Mouse (Mus musculus) kidney, adult 11 months (tissue): ENCODE data around the gene Olfr51.
"Not testable (repeated sequence)": the region's sequence is repeated elsewhere in the genome, so short reads cannot be mapped to it uniquely, and the experiment has no call there.

Experiments used
- DNase-seq: peaks from one replicate; pipeline ENCODE4 v3.0.0; 2022

The Olfr51 gene

GRCm38 (mm10) chr11:51003296-51003695, at the start of gene Olfr51:
TSS of gene Olfr51 (plus strand) at chr11:51003596.
- no peak for DNase-seq

- DNase-seq: no peak
Measured at GRCm38 (mm10) chr11:50953665-50954064, 49.7 kb upstream of the Olfr51 start, which contains the start of gene Prop1. TSS of gene Prop1 (minus strand) at chr11:50953765.

DNA sequence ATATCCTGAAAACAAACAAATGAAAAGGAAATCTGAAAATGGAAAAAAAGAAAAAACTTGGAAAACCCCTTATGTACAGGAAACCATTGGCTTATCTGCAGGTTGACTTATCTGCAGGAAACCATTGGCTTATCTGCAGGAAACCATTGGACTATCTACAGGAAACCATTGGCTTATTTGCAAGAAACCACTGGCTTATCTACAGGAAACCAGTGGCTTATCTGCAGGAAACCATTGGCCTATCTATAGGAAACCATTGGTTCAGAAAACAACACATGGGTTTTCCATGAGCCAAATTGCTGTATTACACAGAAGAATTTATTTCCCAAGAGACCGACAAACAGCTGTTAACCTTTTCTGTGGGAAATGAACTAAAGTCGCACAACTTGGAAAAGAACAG, 38.5 kb upstream of the Olfr51 start:
- peak; percentile 28 for DNase-seq

GRCm38 (mm10) chr11:50966230-50966629, 37.2 kb upstream of the Olfr51 start, which contains the start of gene Olfr1378:
TSS of gene Olfr1378 (plus strand) at chr11:50966530.
- DNase-seq: no peak

GRCm38 (mm10) chr11:50977216-50977615, 26.2 kb upstream of the Olfr51 start:
- DNase-seq: no peak

DNA sequence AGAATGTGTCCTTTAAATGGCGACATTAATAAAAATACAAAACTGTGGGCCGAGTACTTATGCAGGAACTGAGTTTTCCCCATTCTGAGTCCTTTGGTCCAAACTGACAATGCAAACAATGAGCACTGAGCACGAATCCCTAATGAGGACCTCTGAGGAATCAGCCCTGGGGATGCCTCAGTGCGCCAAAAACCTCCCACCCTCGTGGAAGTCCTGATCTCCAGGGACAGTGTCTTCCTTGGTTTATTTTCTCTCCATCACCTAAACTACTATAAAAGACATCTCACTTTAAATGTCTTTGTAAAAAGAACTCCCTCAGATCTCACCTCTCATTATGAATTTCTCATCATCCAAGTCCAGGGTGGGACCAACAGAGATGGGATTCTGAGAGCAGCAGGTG, 21.7 kb upstream of the Olfr51 start, which contains the start of gene Olfr1377:
Gene Olfr1377 (plus strand): TSS at position 301 of the 400 bp plus-strand sequence.
- no peak for DNase-seq

GRCm38 (mm10) chr11:51011821-51012220, 8.4 kb downstream of the Olfr51 start:
- DNase-seq: peak; percentile 38

DNA sequence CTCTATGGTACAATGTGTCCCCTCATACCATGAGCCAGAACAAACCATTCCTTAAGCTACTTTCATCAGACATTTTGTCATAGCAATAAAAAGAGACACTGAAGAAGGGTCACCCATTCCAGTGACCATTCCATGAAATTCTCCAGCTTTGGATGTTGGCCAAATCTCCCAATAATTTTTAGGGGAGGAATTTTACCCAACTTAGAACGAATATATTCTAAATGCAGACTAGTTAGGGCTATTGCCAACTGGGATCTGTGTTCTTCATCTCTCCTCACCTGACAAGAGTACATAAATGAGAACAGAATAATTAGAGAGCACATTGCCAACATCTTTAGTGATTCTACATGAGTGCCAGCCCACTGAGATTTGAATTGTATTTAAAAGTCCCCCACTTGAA, 10.5 kb downstream of the Olfr51 start, which contains the start of gene Olfr54:
Gene Olfr54 (plus strand): TSS at position 301 of the 400 bp plus-strand sequence.
- DNase-seq: no peak

GRCm38 (mm10) chr11:51016341-51016740, 12.9 kb downstream of the Olfr51 start:
- no peak for DNase-seq

- peak; percentile 14 for DNase-seq
Measured at GRCm38 (mm10) chr11:51026811-51027210, 23.4 kb downstream of the Olfr51 start.

GRCm38 (mm10) chr11:51029381-51029780, 26.0 kb downstream of the Olfr51 start:
- peak; percentile 48 for DNase-seq

DNA sequence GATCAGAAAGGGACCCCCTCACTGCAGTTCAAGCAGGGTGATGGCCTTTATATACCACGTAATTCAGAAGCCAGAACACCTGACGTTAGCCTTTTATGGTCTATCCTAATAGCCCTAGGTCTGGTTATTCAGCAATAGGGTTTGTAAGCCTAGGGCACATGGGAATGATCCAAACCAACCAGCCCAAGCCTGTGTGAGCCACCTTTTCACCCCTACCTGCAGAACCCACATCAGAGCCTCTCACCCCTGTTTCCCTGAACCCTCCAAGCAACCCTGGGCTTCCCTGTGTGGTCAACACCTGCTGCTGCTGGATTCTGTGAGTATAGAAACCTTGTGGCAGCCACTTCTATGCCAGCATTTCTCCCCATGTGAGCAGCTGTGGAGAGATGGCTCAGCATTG, 26.8 kb downstream of the Olfr51 start:
- peak; percentile 48 for DNase-seq

DNA sequence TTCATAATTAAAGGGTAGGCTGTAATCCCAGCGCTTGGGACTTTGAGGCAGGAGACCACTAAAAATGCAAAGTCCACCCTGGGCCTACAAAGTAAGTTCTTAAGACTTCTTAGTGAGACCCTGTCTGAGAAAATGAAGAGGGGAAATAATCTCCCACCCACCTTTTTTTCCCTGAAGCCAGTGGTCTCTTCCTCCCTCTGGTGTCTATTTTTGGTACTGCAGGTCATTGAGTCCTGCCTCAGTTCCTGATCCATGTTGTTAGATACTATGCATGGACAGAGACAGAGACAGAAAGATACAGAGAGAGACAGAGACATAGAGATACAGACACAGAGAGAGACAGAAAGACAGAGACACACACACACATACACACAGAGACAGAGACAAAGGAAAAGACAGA, 29.5 kb downstream of the Olfr51 start:
- DNase-seq: no peak

- not testable (repeated sequence) for DNase-seq
Measured at GRCm38 (mm10) chr11:51034141-51034540, 30.7 kb downstream of the Olfr51 start.

- DNase-seq: no peak
Measured at GRCm38 (mm10) chr11:51035951-51036350, 32.6 kb downstream of the Olfr51 start.

DNA sequence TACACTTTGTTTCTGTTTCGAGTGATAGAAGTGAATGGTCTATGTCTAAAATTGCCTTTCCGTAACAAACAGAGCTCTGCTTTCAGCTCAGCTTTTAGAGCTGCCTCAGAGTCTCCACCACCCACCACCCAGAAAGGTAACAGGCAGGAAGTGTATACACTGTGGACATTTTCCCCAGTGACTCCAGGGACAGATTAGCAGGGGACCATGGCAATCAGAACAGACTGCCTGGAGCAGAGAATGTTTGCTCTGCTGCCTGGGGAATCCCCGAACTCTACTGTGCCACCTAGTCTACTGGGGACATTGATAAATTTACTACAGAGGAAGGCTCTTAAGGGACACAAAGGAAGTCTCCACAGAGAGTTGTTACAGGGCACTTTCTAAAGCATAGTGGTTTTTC, 41.4 kb downstream of the Olfr51 start:
- DNase-seq: not testable (repeated sequence)

DNA sequence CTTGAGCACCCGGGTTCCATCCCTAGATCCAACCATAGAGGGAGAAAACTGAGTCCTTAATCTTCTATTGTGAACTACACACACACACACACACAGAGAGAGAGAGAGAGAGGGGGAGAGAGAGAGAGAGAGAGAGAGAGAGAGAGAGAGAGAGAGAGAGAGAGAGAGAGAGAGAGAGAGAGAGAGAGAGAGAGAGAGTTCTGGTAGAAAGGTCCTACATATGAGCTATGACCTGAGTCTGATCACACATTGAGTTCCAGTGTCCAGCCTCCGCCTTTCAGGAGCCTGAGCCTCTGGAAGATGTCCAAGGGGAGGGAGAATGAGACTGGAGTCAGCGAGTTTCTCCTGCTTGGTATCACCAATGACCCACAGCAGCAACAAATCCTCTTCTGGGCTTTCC, 44.4 kb downstream of the Olfr51 start, which contains the start of gene Olfr1375:
Gene Olfr1375 (plus strand): TSS at position 301 of the 400 bp plus-strand sequence.
- not testable (repeated sequence) for DNase-seq

DNA sequence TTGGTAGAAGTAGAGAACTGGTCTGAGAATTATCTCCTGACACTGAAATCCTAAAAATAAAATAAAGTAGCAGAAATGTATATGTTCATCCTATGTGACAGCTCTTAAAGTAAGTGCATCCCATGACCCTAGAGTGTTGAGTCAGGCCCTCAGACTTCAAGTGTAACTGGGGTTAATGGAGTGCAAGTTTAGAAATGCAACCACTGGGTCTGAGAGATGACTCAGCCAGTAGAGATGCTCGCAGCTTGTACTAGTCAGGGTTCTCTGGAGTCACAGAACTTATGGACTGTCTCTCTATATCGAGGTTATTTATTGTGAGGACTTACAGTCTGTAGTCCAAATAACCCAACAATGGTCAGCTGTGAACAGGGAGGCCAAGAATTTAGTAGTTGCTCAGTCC, 48.3 kb downstream of the Olfr51 start:
- DNase-seq: no peak

DNA sequence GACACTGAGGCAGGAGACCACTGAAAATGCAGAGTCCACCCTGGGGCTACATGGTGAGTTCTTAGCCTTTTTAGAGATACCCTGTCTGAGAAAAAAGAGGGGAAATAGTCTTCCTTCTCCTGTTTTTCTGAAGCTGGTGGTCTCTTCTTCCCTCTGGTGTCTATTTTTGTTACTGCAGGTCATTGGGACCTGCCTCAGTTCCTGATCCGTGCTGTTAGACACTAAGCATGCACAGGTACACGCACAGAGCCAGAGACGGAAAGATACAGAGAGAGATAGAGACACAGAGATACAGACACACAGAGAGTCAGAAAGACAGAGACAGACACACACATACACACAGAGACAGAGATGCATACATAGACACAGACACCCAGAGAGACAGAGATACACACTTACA, 49.8 kb downstream of the Olfr51 start:
- DNase-seq: no peak

- peak; percentile 78 for DNase-seq
Measured at GRCm38 (mm10) chr11:51059151-51059571, 55.8 kb downstream of the Olfr51 start, which contains the start of gene Zfp354a. TSS of gene Zfp354a (plus strand) at chr11:51059257.
